Mouse (Mus musculus): ENCODE data around the gene Msmb. TPM values are rescaled to one million over a fixed set of nuclear protein-coding genes. Genes with fewer than 3 reads are reported as not detected.
"Not testable (repeated sequence)": the region's sequence is repeated elsewhere in the genome, so short reads cannot be mapped to it uniquely, and the experiment has no call there.

Gene Msmb
- total and polyA plus RNA-seq, 3 experiments: not detected

DNA sequence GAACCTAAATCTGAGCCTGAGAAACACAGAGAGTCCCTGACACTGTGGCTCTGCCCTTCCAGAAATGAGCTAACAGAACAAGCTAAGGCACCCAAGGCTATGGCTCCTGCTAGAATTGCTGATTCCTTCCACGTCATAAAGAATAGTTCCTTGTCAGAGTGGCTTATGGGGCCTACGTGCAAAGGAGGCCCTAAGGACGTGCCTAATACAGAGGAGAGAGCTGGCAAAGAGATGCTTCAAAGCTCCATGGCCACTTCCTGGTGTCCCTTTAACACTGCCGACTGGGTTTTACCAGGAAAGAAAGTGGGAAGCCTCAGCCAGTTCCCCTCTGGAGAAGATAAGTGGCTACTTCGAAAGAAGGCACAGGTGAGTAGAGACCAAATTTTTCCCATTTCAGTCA, 34.8 kb downstream of the Msmb start:
- H3K4me1 ChIP-seq (ENCODE audit: control insufficient read depth in 1 of 2, insufficient read depth in 2 of 2, low read length in 2 of 2); DNase-seq (ENCODE audit: low read depth, low spot score); H3K9me3 ChIP-seq (replicated peaks; ENCODE audit: insufficient read depth, low read length); H3K27ac ChIP-seq (ENCODE audit: control insufficient read depth, low read depth, low read length); H3K79me2 ChIP-seq (ENCODE audit: control insufficient read depth, insufficient read depth, low read length, poor library complexity); H3K4me3 ChIP-seq (ENCODE audit: control insufficient read depth in 1 of 2, insufficient read depth in 1 of 2, low read depth in 2 of 2, low read length in 2 of 2); H3K27me3 ChIP-seq (ENCODE audit: control insufficient read depth in 1 of 2, insufficient read depth in 2 of 2, low read length in 2 of 2); H3K9ac ChIP-seq (ENCODE audit: control insufficient read depth, low read depth, low read length, poor library complexity, severe bottlenecking): not testable (repeated sequence)
- H3K36me3 ChIP-seq (ENCODE audit: control insufficient read depth in 1 of 2, insufficient read depth in 2 of 2, low read length in 2 of 2): peaks cover 12 to 35% of the 10 kb centered on the region in 2 experiments

DNA sequence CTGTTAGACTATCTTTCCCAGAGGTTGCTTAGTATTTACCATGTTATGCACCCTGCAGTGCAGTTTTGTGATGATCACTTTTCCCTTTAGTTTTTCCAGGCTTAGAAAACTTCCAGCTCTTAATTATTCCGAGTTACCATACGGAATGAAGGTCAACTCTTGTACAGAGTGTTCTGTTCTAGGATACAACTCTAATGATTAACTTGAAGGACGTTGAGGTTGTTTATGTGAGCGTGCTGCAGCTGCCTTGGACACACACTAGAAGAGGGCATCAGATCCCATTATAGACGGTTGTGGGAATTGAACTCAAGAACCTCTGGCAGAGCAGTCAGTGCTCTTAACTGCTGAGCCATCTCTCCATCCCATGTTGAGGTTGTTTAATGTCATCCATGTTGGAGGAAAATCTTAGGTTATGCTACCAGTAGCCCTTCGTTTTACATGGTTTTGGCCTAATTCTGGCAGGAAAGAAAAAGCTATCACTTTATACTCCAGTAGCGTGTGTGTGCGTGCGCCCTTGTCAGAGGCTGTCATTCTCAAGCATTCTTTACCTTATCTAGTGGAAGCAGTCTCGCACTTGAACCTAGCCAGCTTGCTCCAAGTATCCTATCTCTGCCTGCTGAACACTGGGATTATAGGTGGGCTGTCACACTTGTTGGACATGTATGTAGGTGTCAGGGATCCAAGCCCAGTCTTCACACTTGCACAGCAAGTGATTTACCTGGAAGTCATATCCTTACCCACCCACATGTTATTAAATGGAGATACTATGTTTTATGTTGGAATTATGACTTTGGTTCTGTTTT, 37.8 kb downstream of the Msmb start:
- Histone ChIP-seq H3K36me3 (ENCODE audit: control insufficient read depth in 1 of 2, insufficient read depth in 2 of 2, low read length in 2 of 2) (peaks cover 12 to 44% of the 10 kb centered on the region in 2 experiments), H3K27ac (ENCODE audit: control insufficient read depth, low read depth, low read length) (no peak overlapping the region), H3K9ac (ENCODE audit: control insufficient read depth, low read depth, low read length, poor library complexity, severe bottlenecking) (no peak overlapping the region), H3K79me2 (ENCODE audit: control insufficient read depth, insufficient read depth, low read length, poor library complexity) (peaks cover 5% of the 10 kb centered on the region; the same call in 1 of the 2 replicates), H3K4me1 (ENCODE audit: control insufficient read depth in 1 of 2, insufficient read depth in 2 of 2, low read length in 2 of 2) (peaks cover 0 to 3% of the 10 kb centered on the region in 2 experiments; a peak in 1 of 4 replicates), H3K9me3 (replicated peaks; ENCODE audit: insufficient read depth, low read length) (no peaks in the 10 kb centered on the region), H3K27me3 (ENCODE audit: control insufficient read depth in 1 of 2, insufficient read depth in 2 of 2, low read length in 2 of 2) (no peaks in the 10 kb centered on the region), H3K4me3 (ENCODE audit: control insufficient read depth in 1 of 2, insufficient read depth in 1 of 2, low read depth in 2 of 2, low read length in 2 of 2) (no peak overlapping the region)
- no peak for DNase-seq (ENCODE audit: low read depth, low spot score)
- TF ChIP-seq UBTF (IDR thresholded peaks at IDR 0.05; ENCODE audit: borderline replicate concordance, insufficient read depth, low read depth, low read length): no peak
- TF ChIP-seq MXI1 (IDR thresholded peaks at IDR 0.05; ENCODE audit: low read depth, low read length): no peak
- no peak for TF ChIP-seq USF2 (IDR thresholded peaks at IDR 0.05; ENCODE audit: borderline replicate concordance in 1 of 2, insufficient read depth in 1 of 2, low read depth in 1 of 2, low read length in 2 of 2)
- peak; percentile 49; the same call in 1 of the 2 replicates for TF ChIP-seq POLR2AphosphoS2 (IDR thresholded peaks at IDR 0.05; ENCODE audit: low read length)
- TF ChIP-seq CTCF (IDR thresholded peaks at IDR 0.05 in 2 of 3, conservative IDR thresholded peaks at IDR 0.05 in 1 of 3; ENCODE audit: control insufficient read depth in 1 of 3, insufficient read depth in 1 of 3, low read depth in 2 of 3, low read length in 3 of 3, poor library complexity in 1 of 3, severe bottlenecking in 1 of 3): no peak
- TF ChIP-seq CHD2 (IDR thresholded peaks at IDR 0.05; ENCODE audit: low read length): no peak
- TF ChIP-seq MAZ (IDR thresholded peaks at IDR 0.05; ENCODE audit: low read depth, low read length): no peak
- TF ChIP-seq ZMIZ1 (IDR thresholded peaks at IDR 0.05; ENCODE audit: low read depth, low read length): peak; percentile 61
- peak in 1 of 2 experiments; percentile 47; a peak in 2 of 4 replicates for TF ChIP-seq POLR2A (IDR thresholded peaks at IDR 0.05; ENCODE audit: control insufficient read depth in 1 of 2, insufficient read depth in 1 of 2, low read depth in 1 of 2, low read length in 2 of 2, poor library complexity in 1 of 2)
- TF ChIP-seq BHLHE40 (IDR thresholded peaks at IDR 0.05; ENCODE audit: borderline replicate concordance, low read depth, low read length): no peak

GRCm38 (mm10) chr14:32180861-32181260, 39.0 kb downstream of the Msmb start:
- Histone ChIP-seq H3K4me1 (ENCODE audit: control insufficient read depth in 1 of 2, insufficient read depth in 2 of 2, low read length in 2 of 2) (no peaks in the 10 kb centered on the region), H3K27me3 (ENCODE audit: control insufficient read depth in 1 of 2, insufficient read depth in 2 of 2, low read length in 2 of 2) (no peaks in the 10 kb centered on the region), H3K27ac (ENCODE audit: control insufficient read depth, low read depth, low read length) (no peak overlapping the region), H3K9me3 (replicated peaks; ENCODE audit: insufficient read depth, low read length) (no peaks in the 10 kb centered on the region), H3K79me2 (ENCODE audit: control insufficient read depth, insufficient read depth, low read length, poor library complexity) (peaks cover 5% of the 10 kb centered on the region; the same call in 1 of the 2 replicates), H3K9ac (ENCODE audit: control insufficient read depth, low read depth, low read length, poor library complexity, severe bottlenecking) (no peak overlapping the region), H3K36me3 (ENCODE audit: control insufficient read depth in 1 of 2, insufficient read depth in 2 of 2, low read length in 2 of 2) (peaks cover 4 to 46% of the 10 kb centered on the region in 2 experiments; a peak in 3 of 4 replicates), H3K4me3 (ENCODE audit: control insufficient read depth in 1 of 2, insufficient read depth in 1 of 2, low read depth in 2 of 2, low read length in 2 of 2) (no peak overlapping the region)
- TF ChIP-seq TCF12 (IDR thresholded peaks at IDR 0.05; ENCODE audit: low read depth, low read length) (no peak), POLR2AphosphoS5 (IDR thresholded peaks at IDR 0.05; ENCODE audit: borderline replicate concordance, low read depth, low read length) (peak; percentile 67; the same call in 1 of the 2 replicates)
- no peak for DNase-seq (ENCODE audit: low read depth, low spot score)
